Mouse (Mus musculus): ENCODE data around the gene Ndufaf4. TPM values are rescaled to one million over a fixed set of nuclear protein-coding genes. Genes with fewer than 3 reads are reported as not detected.

Ndufaf4 gene
- 6.7 and 7.9 TPM in 2 replicates for polyA plus RNA-seq (2012; rRNA removed)

GRCm38 (mm10) chr4:24897851-24898515 lies at the start of gene Ndufaf4:
Gene Ndufaf4, plus strand, starts transcription at chr4:24898083.

DNA sequence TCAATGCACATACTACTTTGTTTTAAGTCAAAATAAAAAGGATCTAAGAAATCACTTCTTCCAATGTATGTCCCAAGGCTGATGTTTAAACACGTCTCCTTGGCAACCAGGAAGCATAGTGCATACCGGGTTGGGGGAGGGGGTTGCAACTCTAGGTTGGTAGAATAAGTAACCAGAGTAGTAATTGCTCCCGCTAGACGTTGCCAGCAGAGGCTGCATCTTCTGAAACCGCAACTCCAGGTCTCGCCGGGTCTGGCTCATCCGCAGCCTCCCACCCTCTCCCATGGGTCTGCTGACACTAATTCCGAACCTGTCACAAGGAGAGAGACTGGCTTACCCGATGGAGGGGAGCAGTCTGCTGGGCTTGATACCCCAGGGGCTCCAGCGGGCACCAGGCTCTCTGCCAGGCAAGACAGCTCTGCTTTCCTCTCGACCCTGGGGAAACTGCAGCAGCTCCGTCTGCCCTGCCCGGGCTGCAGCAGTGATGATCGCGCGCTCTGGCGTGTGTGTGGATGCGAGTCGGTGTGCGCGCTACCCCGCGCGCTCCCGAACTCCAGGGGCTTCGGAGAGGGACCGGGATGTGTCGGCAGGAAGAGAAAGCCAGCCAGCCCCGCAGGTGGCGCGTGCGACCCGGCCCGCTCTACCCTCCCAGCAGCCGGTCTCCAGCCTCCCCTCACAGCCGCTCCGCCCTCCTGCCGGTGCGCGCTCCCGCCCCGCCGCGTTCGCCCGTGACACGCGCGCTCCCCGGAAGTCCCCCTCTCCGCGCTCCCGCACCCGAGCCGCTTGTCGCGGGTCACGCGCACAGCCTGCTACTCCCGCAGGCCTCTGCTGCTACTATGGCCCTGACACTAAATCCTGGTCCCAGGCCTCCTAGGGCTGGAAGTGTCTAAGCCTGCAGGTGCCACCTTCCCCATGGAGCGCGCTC lies 47.2 kb upstream of the Ndufaf4 start, which contains the start of gene Klhl32:
TSS of gene Klhl32 (minus strand) at position 724 of the 925 bp plus-strand sequence.

Other genes with a start within 250 kb of the Ndufaf4 start
- gene Klhl32, start 47.0 kb upstream of the Ndufaf4 start, polyA plus RNA-seq (2012; rRNA removed): 0.01 and 0.02 TPM in 2 replicates
- gene Gpr63, start 68.3 kb downstream of the Ndufaf4 start, polyA plus RNA-seq (2012; rRNA removed): 0.07 and 0.08 TPM in 2 replicates